Comparison of ENCODE assay signal across 12 mouse cellular contexts in genomic region chr9:25896333-25896905, GRCm38 (mm10).
DNase-seq lines count a peak whose midpoint lies in the region; ATAC-seq and TF ChIP-seq lines count a peak whose summit lies in the region.
"Had no signal": no experiment of that assay in that cellular context is flagged by ENCODE, and none has a peak within 500 bp of the region (broad histone marks: within the 10 kb centered on the region; RNA-seq: fewer than 3 reads in every experiment).

No protein-coding gene starts in this region.

- peak; percentile 85 for ATAC-seq in frontal cortex, adult (ENCODE audit: low TSS enrichment)

- intact Hi-C loops in left cerebral cortex, adult 2 months (cut with DNase I), result loop anchor here (2.0 to 10.0 kb wide), 7 partner anchors 166 to 881 kb away; no protein-coding TSS in a partner anchor
- intact Hi-C loops in left cerebral cortex, postnatal 4 days (cut with DNase I), result loop anchor here (10.0 kb wide), 1 partner anchor 878 kb away; no protein-coding TSS in a partner anchor

- H3K27ac ChIP-seq in left cerebral cortex, adult 2 months, result no peak overlapping the region
- H3K27ac ChIP-seq: heart, adult 2 months had no signal

- H3K4me3 ChIP-seq in left cerebral cortex, adult 2 months, result no peak overlapping the region
- H3K4me3 ChIP-seq: heart, adult 2 months had no signal

- no peak for DNase-seq in frontal cortex, postnatal 25 days (ENCODE audit: low spot score in 2 of 2)
- no peak for DNase-seq in left cerebral cortex, adult 2 months (ENCODE audit: extremely low spot score in 1 of 2, low spot score in 2 of 2)
- no peak for DNase-seq in left cerebral cortex, postnatal 4 days
- peak; percentile 65 for DNase-seq in brain, adult 2 months (ENCODE audit: low read depth, low spot score)
- DNase-seq in left cerebral cortex, adult 9 months (ENCODE audit: low spot score in 2 of 2), result peak; percentile 2 to 6
- no peak for DNase-seq in thymus, postnatal 25 days
- DNase-seq in gastrocnemius, adult 18-20 months (ENCODE audit: low spot score), result no peak
- DNase-seq: adrenal gland, postnatal 25 days; heart, adult 2 months; heart, postnatal 14 days; spleen, adult 18-20 months had no signal

- peak; percentile 65 for TF ChIP-seq CTCF in left cerebral cortex, adult 2 months (IDR thresholded peaks at IDR 0.05)

Comparison
In these comparisons a context has a peak if more than half of its experiments do, and no peak if none do; other contexts are left out.
1. DNase-seq: peak in brain, adult 2 months (single experiment) and left cerebral cortex, adult 9 months (2 of 2); none in frontal cortex, postnatal 25 days (0 of 2), left cerebral cortex, adult 2 months (0 of 2), left cerebral cortex, postnatal 4 days (single experiment), thymus, postnatal 25 days (single experiment) and gastrocnemius, adult 18-20 months (single experiment).